Mouse (Mus musculus) left cerebral cortex, postnatal 36 days (tissue): ENCODE measurements around the gene Mapk1. TPM values are rescaled to one million over a fixed set of nuclear protein-coding genes. Genes with fewer than 3 reads are reported as not detected.
"Not testable (repeated sequence)": the region's sequence is repeated elsewhere in the genome, so short reads cannot be mapped to it uniquely, and the experiment has no call there.

Experiments used
- DNase-seq, 2 experiments: peaks; one replicate each; pipeline ENCODE4 v3.0.0; 2021 to 2022; ENCODE audit warnings: low spot score in 2 of 2, mixed read lengths in 1 of 2
- intact Hi-C: fragments of 180-260 bp; cut with DNase I; formaldehyde crosslinking; loops from one replicate; pipeline ENCODE4 v1.15.1; 2025
- total RNA-seq, 2 experiments: library from RNA; stranded (reverse); gene quantifications; 2 replicates each; pipeline ENCODE4 v1.2.3; 2021

The Mapk1 gene
- total RNA-seq, result 100 to 1,000 TPM; 478 to 491 TPM

DNA sequence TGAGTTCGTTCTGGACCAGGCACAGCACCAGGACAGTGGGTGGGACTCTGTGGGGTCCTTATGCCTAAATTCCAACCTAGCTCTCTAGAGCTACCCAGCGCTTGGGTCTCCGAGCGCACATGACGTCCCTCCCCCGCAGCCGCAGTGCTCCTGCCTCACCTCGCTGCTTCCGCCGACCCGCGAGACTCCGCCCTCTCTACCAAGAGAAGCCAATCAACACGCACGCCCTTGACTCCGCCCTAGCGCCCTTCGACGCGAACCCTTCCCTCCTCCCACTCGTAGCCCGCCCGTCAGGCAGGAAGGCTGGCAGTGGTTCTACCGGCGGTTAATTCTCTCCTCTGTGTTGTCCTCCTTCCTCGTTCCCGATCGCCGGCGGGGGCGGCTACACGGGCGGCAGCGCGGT, at the start of gene Mapk1:
TSS of gene Mapk1 (plus strand) at position 252 of the 403 bp plus-strand sequence.
- DNase-seq, result peak; percentile 96 to 97
- intact Hi-C loops, result loop anchor here (5.0 kb wide), 2 partner anchors 44 to 51 kb away; no protein-coding TSS in a partner anchor

DNA sequence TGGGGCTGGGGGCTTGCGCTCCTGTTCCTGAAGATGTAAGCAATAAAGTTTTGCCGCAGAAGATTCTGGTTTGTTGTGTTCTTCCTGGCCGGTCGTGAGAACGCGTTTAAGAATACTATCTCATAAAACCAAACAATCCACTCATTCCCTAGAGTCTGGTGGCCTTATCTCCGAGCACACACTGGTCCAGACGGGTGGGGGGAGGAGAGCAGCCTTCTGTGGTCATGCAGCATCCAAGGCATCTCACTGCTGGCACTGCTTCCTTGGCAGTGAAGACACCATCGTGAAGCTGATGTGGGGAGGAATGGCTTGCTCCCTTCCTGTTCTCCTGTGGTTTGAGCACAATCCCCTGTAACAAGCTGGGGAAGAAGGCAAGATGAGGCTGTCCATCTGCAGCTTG, 43.6 kb upstream of the Mapk1 start:
- intact Hi-C loops, result no loop called here
- DNase-seq, result no peak

DNA sequence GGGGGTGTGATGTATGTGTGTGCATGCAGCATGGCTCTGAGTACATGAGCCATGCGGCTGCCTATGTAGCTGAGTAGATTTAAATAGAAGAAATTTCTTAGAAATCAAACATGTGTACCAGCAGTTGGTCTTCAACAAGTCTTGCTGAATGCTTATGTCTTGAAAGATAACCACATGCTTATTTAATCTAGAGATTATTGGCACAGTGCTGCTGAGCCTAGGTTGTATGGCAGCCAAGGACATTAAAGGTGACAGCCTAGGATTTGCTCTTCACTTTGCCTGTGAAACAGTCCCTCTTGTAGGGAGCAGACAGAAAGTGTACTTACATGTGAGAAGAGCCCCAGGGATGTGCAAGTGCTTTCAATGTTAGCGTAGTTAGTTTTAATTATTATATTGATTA, 42.1 kb upstream of the Mapk1 start:
- no peak for DNase-seq
- intact Hi-C loops, result no loop called here

DNA sequence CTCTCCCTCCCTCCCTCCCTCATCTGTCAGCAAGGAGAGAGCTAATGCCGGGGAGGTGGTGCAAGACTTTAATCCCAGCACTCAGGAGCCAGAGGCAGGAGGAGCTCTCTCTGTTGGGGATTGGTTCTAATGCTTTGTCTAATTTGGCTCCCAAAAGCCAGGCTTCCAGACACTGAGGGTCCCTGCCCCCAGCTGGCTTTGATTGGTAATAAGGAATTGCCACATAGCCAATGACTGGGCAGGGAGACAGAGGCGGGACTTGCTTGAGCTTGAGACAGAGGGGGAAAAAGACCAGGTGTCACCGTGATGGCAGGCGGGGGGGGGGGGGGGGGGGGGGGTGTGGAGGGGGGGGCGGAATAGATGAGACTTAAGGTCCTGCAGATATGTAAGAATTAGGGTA, 24.6 kb upstream of the Mapk1 start:
- no peak for DNase-seq
- intact Hi-C loops, result no loop called here

DNA sequence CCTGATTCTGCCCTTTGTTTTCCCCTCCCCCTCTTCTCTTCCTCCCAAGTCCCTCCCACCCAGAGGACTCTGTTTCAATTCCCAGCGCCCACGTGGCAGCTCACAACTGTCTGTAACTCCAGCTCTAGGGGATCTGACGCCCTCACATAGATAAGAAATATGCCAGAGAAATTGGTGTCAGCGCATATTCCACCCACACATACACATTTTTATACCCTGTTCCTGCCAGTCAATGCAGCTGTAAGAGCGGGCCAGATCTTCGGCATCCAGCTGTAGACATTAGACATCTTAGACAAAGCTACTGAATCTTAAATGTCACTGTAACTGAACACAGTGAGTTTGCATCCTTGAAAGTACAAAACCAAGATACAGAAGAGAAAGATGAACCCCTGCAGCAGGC, 23.3 kb upstream of the Mapk1 start:
- intact Hi-C loops, result no loop called here
- DNase-seq, result no peak

DNA sequence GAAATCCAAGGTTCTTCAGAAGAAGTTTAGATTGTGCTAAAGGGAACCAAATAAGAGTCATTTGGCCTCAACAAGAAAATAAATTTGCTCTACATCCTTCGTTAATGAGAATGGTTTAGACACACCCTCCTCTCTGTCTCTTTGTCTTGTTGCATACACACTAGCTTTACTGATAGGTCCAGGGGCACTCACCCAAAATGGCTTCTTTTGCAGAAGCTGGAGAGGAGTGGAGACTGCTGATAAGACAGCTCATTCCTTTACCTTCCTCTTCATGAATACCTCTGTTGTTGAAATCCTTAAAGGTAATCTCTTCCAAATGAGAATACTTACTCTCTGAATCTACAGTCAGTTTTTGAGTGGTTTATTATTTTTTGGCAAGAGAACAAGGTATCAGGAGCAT, 18.0 kb upstream of the Mapk1 start:
- intact Hi-C loops, result no loop called here
- no peak for DNase-seq

DNA sequence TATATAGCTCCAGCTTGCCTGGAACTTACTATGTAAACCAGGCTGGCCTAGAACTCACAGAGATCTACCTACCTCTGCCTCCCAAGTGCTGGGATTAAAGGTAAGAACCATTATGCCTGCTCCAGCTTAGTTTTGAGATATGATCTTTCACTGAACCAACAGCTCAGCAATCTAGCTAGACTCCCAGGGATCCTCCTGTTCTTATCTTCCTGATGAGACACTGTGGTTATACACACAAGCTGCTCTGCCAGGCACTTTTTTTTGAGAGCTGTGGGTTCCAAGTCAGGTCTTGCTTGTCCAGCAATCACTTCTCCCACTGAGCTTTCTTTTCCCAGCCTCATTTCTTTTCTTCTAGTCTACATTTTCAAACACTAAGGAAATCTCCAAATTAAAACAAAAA, 16.9 kb upstream of the Mapk1 start:
- intact Hi-C loops, result no loop called here
- no peak for DNase-seq

DNA sequence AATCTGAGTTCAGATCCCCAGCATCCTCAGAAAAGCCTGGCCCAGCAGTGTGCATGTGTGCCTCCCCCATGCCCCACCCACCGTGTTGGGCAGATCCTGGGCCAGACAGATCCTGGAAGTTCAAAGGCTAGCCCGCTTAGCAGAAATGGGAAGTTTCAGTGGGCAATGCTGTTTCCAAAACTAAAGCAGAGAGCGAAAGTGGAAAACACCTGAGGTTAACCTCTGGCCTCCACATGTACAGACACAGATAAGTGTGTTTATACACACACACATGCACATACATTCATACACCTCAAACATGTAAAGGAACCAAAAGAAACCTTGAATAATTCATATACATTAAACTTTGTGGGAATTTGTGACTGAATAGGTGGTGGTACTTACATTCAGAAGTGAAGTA, 5.1 kb upstream of the Mapk1 start:
- intact Hi-C loops, result no loop called here
- no peak for DNase-seq

DNA sequence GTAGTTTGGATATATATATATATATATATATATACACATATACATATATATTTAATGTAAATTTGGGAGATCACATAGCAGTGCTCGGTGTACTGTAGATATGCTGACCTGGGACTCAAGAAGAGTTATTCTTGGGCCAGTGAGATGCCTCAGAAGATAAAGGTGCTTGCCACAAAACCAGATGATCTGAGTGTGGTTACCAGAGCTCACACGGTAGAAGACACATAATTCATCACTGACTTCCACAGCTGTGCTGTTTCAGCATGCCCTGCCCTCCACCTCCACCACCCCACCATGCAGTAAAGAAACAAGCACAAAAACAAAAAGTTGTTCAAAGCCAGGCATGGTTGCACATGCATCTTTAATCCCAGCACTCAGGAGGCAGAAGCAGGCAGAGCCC, 4.4 kb upstream of the Mapk1 start:
- intact Hi-C loops, result no loop called here
- DNase-seq, result no peak

DNA sequence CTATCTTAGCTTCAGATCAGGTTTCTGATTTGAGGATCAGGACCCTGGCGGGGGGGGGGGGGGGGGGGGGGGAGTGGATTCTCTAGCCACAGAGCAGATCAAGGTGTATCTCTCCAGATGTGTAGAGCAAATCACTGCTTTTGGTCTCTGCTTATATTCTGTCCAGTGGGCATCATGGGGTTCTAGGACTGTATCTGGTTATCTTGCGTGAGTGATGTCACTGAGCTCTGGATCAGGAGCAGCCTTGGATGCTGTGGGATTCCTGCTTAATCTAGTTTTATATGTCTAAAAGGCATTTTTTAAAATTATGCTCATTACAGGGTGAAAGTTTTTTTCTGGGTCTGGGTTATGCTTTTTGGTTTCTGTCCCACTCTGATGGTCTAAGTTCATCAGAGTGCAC, 546 bp upstream of the Mapk1 start:
- intact Hi-C loops, result loop anchor here (5.0 kb wide), 2 partner anchors 45 to 50 kb away; no protein-coding TSS in a partner anchor

DNA sequence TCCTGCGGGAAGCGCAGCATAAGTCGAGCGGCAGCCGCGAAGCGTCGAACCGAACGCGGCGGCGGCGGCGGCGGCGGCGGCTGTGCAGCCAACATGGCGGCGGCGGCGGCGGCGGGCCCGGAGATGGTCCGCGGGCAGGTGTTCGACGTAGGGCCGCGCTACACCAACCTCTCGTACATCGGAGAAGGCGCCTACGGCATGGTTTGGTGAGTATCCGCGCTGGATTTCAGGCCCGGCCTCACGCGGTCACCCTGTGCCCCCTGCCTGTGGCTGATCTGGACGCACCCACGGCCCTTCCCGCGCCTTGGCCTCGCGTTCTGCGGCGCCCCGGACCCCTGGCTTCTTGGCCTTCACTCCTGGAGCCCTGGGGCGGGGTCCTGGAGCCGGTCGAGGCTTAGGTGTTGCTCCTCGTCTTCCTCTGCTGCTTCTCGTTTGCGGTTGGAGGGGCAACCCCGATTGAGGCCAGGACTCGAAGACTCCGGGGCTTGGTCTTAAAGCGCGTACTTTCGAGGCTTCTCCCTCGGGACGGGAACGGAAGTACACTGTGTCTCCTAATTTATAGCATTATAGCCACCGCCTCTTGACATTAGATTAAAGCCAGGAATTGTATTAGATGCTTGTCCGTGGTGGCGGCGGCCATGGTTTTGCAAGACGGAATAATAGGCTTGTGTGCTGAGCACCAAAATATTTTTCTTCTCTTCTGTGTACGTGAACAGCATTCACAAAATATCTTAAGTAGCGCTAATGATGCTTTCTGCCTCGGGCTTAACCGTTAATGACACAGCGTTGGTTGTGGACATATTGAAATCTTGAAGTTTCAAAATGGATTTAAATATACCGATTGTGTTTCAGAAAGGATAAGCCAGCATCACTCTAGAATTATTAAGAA, 596 bp downstream of the Mapk1 start:
- peak in 1 of 2 experiments; percentile 51 for DNase-seq
- intact Hi-C loops, result loop anchor here (5.0 kb wide), 2 partner anchors 44 to 51 kb away; no protein-coding TSS in a partner anchor

More for the DNA sequence above, 546 bp upstream of the Mapk1 start:
- DNase-seq, result no peak

DNA sequence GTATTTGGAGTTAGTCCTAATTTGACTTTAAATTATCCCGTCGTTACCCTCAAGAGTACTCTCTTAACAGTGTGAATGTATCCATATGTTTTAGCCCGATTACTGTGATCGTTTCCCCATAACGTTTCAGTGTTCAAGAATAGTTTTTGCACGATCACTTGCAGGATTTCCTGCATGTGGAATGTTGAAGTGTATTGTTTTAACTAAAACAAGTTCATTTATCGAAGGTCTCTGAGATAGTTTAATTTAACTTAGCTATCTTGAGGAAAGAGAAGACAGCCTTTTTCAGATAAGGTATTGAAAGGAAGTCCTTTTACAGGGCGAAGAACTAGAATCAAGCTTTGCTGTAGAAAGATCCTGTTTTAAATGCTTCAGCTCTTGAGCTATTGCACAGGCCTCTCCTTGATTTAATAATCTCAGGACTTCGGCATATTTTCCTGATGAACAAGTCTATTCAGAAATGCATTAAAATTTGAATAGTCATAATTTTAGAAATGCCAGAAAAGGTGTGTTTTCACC, 1.3 kb downstream of the Mapk1 start:
- intact Hi-C loops, result loop anchor here (5.0 kb wide), 2 partner anchors 43 to 52 kb away; no protein-coding TSS in a partner anchor
- DNase-seq, result no peak

DNA sequence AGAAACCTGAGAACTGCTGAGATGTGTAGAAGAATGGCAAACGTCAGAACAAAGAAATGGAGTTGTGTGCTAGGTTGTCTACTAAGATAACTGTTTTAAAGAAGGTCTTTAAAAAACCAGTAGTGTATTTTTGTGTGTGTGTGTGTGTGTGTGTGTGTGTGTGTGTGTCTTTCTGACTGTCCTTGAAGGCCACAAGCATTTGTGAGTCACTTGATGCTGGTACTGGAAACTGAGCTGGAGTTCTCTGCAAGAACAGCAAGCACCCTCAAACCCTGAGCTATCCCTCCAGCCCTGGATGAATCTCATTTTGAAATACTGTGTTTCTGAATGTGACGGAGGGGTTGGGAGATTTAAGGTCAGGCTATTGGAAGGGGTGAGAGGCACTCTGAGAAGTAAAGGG, 4.1 kb downstream of the Mapk1 start:
- no peak for DNase-seq
- intact Hi-C loops, result no loop called here

DNA sequence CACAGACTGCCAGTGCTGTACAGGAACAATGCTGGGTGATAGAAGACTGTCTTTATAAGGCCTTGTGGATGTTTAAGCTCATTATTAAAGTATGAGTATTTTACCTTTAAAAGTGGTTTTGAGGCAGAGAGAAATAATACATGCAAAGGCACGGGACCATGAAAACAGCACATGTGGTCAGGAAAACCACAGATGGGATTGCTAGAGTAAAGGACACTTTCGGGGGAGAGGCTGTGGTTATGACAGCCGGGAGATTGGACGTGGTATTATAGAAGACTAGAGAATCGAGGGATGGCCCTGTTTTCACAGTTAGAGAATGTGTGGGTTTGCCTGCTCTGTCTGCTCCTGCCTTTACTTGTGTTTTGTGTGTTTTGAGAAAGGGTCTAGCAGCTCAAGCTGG, 5.7 kb downstream of the Mapk1 start:
- intact Hi-C loops, result no loop called here
- no peak for DNase-seq

DNA sequence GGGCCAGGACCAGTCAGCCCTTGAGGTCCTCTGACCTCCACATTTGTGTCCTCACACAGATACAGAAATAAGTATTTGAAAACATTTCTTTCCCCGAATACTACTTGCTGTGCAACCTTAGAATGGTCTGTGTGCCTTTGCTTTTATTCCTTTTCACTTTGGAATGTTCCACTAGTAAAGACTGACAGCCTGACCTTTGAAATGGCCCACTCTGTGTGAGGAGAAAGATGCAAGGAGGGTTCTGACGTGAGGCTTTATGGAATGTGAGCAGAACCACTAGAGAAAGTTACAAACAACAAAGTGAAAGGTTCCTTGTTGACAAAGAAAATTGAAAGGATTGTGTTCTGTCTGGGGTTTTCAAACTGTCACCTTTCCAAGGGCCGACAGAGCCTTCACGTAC, 6.8 kb downstream of the Mapk1 start:
- no peak for DNase-seq
- intact Hi-C loops, result no loop called here

DNA sequence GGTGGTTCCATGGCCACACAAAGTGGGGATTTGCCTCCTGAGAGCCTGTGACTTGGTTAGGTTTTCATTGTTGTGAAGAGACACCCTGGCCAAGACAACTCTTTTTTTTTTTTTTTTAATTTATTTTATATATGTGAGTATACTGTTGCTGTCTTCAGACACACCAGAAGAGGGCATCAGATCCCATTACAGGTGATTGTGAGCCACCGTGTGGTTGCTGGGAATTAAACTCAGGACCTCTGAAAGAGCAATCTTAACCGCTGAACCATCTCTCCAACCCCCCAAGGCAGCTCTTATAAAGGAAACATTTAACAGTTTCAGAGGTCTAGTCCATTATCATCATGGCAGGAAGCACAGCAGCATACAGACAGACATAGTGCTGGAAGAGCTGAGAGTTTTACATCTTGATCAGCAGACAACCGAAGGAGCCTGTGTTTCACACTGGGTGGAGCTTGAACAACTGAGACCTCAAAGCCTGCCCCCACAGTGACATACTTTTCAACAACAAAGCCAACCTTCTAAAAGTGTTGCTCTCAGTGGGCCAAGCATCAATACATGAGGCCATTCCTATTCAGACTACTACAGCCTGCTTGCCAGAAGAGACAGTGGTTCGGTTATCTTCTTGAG, 11.4 kb downstream of the Mapk1 start:
- no peak for DNase-seq
- intact Hi-C loops, result no loop called here

DNA sequence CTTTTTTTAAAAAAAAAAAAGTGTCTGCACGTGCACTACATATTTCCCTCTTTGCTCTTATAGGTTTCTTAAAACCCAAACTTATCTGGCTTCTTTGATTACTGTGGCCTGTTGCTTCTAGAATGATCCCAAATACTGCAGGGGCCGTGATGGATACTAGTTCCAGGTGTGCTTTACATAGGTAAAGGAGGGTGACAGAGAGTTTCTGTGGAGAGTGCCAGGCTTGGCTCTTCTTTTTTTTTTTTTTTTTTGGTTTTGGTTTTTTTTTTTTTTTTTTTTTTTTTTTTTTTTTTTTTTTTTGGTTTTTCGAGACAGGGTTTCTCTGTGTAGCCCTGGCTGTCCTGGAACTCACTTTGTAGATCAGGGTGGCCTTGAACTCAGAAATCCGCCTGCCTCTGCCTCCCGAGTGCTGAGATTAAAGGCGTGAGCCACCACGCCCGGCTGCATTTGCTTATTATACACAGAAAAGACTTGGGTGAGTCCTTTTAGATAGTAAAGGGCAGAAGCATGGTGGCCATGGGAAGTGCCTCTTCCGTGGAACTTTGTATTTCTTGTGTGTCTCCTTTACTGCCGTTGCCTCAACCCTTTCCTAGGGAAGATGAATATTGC, 13.0 kb downstream of the Mapk1 start:
- DNase-seq, intact Hi-C loops: not testable (repeated sequence)

DNA sequence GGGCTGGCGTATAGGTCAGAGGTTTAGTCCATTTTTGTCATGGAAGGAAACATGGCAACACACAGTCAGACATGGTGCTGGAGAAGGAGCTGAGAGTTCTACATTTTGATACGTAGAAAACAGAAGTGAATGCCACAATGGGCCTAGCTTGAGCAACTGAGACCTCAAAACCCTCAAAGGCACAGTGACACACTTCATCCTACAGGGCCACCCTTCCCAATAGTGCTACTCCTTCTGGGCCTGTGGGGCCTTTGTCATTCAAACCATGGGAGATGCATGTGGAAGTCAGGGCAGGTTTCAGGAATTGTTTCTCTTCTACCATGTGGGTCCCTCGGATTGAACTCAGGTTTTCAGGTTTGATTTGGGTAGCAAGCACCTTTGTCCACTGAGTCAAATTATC, 17.9 kb downstream of the Mapk1 start:
- no peak for DNase-seq
- intact Hi-C loops, result no loop called here

DNA sequence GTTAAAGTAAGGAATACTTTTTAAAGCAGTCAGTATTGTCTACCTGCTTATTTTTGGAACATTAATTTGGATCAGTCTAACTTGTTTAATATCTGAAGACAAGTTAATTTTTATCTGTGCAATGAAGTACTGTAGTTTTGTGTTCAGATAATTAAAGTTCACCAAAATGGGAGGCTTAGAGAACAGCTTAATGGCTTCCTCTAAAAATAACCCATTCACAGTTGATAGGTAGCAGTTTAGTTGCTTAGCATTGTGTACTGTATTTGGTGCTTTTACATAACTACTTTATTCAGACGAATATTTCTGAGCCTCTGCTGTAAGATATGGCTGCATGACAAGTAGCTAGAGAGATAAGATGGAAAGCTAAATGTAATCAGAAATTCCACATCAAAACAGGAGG, 23.9 kb downstream of the Mapk1 start:
- intact Hi-C loops, result no loop called here
- no peak for DNase-seq

DNA sequence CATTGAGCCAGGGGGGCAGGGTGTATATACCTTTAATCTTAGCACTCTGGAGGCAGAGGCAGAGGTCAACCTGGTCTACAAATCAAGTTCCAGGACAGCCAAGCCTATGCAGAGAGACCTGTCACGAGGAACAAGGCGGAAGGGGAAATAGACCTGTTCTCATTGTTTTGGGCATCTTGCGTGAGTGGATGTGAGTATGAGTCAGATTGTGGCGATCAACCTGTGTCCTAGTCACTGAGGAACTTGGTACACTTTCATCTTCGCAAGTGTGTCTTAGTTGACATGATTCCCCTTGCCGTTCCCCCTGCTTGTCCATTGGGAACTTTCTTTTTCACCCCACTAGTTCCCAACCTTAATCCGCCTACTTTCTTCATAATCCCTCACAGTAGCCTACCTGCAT, 26.9 kb downstream of the Mapk1 start:
- DNase-seq, result no peak
- intact Hi-C loops, result no loop called here
